Mouse (Mus musculus): ENCODE data around the gene Npy5r. TPM values are rescaled to one million over a fixed set of nuclear protein-coding genes. Genes with fewer than 3 reads are reported as not detected.

Gene Npy5r
- polyA plus RNA-seq, 1 experiment from 2014 or later, result not detected

DNA sequence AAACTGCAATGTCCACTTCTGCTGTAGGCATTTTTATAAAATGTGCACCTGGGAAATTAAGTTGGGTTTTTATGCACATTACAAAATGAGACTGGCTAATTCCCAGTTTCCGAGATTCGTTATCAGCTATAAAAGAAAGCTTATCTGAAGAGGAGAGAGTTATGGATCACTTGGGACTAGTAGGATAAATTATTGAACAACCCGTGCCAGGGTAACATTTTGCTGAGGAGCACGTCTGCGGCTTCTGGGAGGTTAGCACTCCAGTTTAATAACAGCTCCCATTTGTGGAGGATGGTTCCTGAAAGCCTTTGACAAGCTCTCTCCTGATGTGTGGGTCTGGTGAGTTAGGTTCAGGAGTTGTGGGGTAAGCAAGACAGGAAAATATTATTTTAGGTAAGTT is 2.5 kb upstream of the Npy5r start:
- no peak overlapping the region for H3K27ac ChIP-seq (ENCODE audit: low read depth, low read length)
- H3K4me2 ChIP-seq, result no peak overlapping the region
- DNase-seq (ENCODE audit: low spot score) (no peak), ATAC-seq (replicated peaks; ENCODE audit: low FRiP score) (no peak)
- no peaks in the 10 kb centered on the region for H3K4me1 ChIP-seq (replicated peaks; ENCODE audit: control insufficient read depth, insufficient read depth, low read length)
- H3K9ac ChIP-seq (ENCODE audit: low read depth, low read length), result no peak overlapping the region
- H3K36me3 ChIP-seq (ENCODE audit: control insufficient read depth, insufficient read depth, low read length), result no peaks in the 10 kb centered on the region
- no peak overlapping the region for H3K4me3 ChIP-seq (ENCODE audit: low read depth, low read length)
- WGBS, result 68% methylated on average over 5 of the region's 5 CpGs
- H3K27me3 ChIP-seq (replicated peaks; ENCODE audit: control insufficient read depth, insufficient read depth, low read length), result peaks cover 21% of the 10 kb centered on the region
- H3K9me3 ChIP-seq (ENCODE audit: control insufficient read depth, low read length), result no peaks in the 10 kb centered on the region

DNA sequence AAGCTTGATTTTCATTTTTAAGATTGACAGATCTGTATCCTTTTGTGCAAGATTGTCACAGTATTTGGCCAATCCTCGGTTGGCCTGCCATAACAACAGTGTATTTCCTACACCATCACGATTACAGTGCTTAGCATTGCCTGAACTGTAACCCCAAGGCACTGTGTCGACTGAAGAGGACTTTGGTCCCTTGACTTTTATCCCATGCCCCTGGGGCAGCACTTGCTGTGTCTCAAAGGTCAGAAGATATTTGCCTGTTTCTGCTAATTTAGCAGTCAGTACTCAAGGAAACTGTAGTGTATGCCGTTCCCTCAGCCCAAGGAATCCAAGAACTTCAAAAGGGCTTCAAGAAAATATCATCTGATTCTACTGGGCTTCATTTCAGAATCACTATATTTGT is 871 bp upstream of the Npy5r start:
- H3K4me3 ChIP-seq (ENCODE audit: low read depth, low read length), result no peak overlapping the region
- no peaks in the 10 kb centered on the region for H3K9me3 ChIP-seq (ENCODE audit: control insufficient read depth, low read length)
- H3K27ac ChIP-seq (ENCODE audit: low read depth, low read length), result no peak overlapping the region
- no peaks in the 10 kb centered on the region for H3K4me1 ChIP-seq (replicated peaks; ENCODE audit: control insufficient read depth, insufficient read depth, low read length)
- H3K9ac ChIP-seq (ENCODE audit: low read depth, low read length), result no peak overlapping the region
- H3K36me3 ChIP-seq (ENCODE audit: control insufficient read depth, insufficient read depth, low read length), result no peaks in the 10 kb centered on the region
- ATAC-seq (replicated peaks; ENCODE audit: low FRiP score) (no peak), DNase-seq (ENCODE audit: low spot score) (no peak)
- WGBS, result 58% methylated on average over 4 of the region's 4 CpGs
- peaks cover 21% of the 10 kb centered on the region for H3K27me3 ChIP-seq (replicated peaks; ENCODE audit: control insufficient read depth, insufficient read depth, low read length)
- H3K4me2 ChIP-seq, result no peak overlapping the region

DNA sequence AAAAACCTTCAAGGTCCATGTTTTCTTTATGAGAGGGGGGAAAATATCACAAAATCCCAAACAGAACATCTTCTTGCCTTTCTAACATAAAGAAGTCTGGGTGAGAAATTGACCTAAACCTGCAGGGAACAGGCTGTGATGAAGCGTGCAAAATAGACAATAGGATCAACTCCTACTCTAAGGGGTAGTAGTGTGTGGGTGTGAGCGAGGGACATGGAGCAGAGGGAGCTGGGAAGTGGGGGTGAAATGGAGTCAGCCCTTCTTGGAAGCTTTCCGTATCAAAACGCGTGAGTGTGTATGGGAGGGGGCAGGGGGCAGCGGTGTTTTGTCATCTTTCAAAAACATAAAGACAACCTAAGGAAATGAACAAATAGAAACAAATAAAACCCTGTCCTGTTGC is 467 bp upstream of the Npy5r start:
- no peak overlapping the region for H3K4me3 ChIP-seq (ENCODE audit: low read depth, low read length)
- H3K27ac ChIP-seq (ENCODE audit: low read depth, low read length), result no peak overlapping the region
- WGBS, result 45% methylated on average over 6 of the region's 6 CpGs
- ATAC-seq (replicated peaks; ENCODE audit: low FRiP score), result no peak
- no peaks in the 10 kb centered on the region for H3K9me3 ChIP-seq (ENCODE audit: control insufficient read depth, low read length)
- H3K4me1 ChIP-seq (replicated peaks; ENCODE audit: control insufficient read depth, insufficient read depth, low read length), result no peaks in the 10 kb centered on the region
- no peak for DNase-seq (ENCODE audit: low spot score)
- H3K4me2 ChIP-seq, result no peak overlapping the region
- H3K9ac ChIP-seq (ENCODE audit: low read depth, low read length), result no peak overlapping the region
- H3K36me3 ChIP-seq (ENCODE audit: control insufficient read depth, insufficient read depth, low read length), result no peaks in the 10 kb centered on the region
- peaks cover 21% of the 10 kb centered on the region for H3K27me3 ChIP-seq (replicated peaks; ENCODE audit: control insufficient read depth, insufficient read depth, low read length)

DNA sequence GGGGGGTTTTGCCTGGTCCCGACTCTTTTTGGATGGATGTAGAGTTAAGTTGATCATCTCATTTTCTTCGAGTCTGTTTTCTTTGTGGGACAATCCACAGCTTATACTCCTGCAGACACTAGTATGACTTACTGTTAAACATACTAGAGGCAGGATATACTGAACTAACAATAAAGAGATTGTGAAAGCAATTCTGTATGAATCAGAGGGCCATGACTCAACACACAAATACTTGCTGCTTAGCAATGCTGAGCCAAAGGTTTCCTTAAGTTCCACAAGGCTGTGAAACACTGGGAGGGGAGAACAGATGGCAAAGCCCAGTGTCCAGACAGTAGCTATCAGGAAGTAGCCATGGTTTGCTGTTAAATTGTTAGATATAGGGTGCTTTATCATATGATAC is 6.7 kb downstream of the Npy5r start:
- WGBS, result 82% methylated on average over 2 of the region's 2 CpGs
- Histone ChIP-seq H3K4me2 (no peak overlapping the region), H3K27me3 (replicated peaks; ENCODE audit: control insufficient read depth, insufficient read depth, low read length) (no peaks in the 10 kb centered on the region), H3K36me3 (ENCODE audit: control insufficient read depth, insufficient read depth, low read length) (no peaks in the 10 kb centered on the region), H3K27ac (ENCODE audit: low read depth, low read length) (no peak overlapping the region), H3K9ac (ENCODE audit: low read depth, low read length) (no peak overlapping the region), H3K9me3 (ENCODE audit: control insufficient read depth, low read length) (no peaks in the 10 kb centered on the region), H3K4me1 (replicated peaks; ENCODE audit: control insufficient read depth, insufficient read depth, low read length) (no peaks in the 10 kb centered on the region), H3K4me3 (ENCODE audit: low read depth, low read length) (no peak overlapping the region)
- DNase-seq (ENCODE audit: low spot score) (no peak), ATAC-seq (replicated peaks; ENCODE audit: low FRiP score) (no peak)

DNA sequence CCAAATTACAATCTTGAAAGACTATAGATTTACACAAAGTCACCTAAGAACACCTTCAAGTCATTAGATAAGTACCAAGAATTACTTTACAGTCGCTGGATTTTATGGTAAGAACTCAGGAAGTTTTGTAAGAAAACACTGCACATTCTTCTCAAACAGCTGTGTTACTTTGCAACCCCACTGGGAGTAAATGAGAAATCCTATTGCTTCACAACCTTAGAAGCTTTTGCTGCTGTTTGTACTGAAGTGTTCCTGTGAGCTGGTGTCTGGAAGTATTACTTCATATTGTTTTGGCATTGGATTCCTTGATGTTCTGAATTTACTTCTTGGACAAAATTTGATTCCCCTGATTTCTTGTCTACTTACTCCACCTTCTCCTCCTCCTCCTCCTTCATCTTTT is 57.2 kb downstream of the Npy5r start:
- Histone ChIP-seq H3K4me2 (no peak overlapping the region), H3K27me3 (replicated peaks; ENCODE audit: control insufficient read depth, insufficient read depth, low read length) (no peaks in the 10 kb centered on the region), H3K9me3 (ENCODE audit: control insufficient read depth, low read length) (no peaks in the 10 kb centered on the region), H3K4me3 (ENCODE audit: low read depth, low read length) (no peak overlapping the region), H3K36me3 (ENCODE audit: control insufficient read depth, insufficient read depth, low read length) (no peaks in the 10 kb centered on the region), H3K27ac (ENCODE audit: low read depth, low read length) (no peak overlapping the region), H3K4me1 (replicated peaks; ENCODE audit: control insufficient read depth, insufficient read depth, low read length) (no peaks in the 10 kb centered on the region), H3K9ac (ENCODE audit: low read depth, low read length) (no peak overlapping the region)
- DNase-seq (ENCODE audit: low spot score) (no peak), ATAC-seq (replicated peaks; ENCODE audit: low FRiP score) (no peak)
- 58% methylated on average over 1 of the region's 1 CpGs for WGBS

Other genes starting within 250 kb of the Npy5r start
- 19.5 and 20.9 TPM in 2 replicates for gene Tma16, start 201.6 kb downstream of the Npy5r start, polyA plus RNA-seq (2014; fragmentation: Nextera tagmentation; extraction: Ambion mirVana)
- not detected in 2 replicates for gene Tktl2, start 176.4 kb downstream of the Npy5r start, polyA plus RNA-seq (2014; fragmentation: Nextera tagmentation; extraction: Ambion mirVana)
- gene Npy1r, start 9.1 kb upstream of the Npy5r start, polyA plus RNA-seq (2014; fragmentation: Nextera tagmentation; extraction: Ambion mirVana), result 0.51 and 0.78 TPM in 2 replicates
- gene Naf1, start 172.1 kb upstream of the Npy5r start, polyA plus RNA-seq (2014; fragmentation: Nextera tagmentation; extraction: Ambion mirVana), result 7.9 and 8.4 TPM in 2 replicates